Mouse (Mus musculus) small intestine, adult 2 months (tissue): Measurements from ENCODE around the gene Saal1.
"Not testable (repeated sequence)": the region's sequence is repeated elsewhere in the genome, so short reads cannot be mapped to it uniquely, and the experiment has no call there.

Experiments
- CTCF ChIP-seq: fragments of 200-500 bp; IDR thresholded peaks from 2 replicates; pipeline ENCODE4 v1.5.1; 2012; ENCODE audit warnings: low read depth, mild to moderate bottlenecking, control low read depth, inconsistent platforms, low read length, moderate library complexity, mixed read lengths; ENCODE audit not compliant: insufficient replicate concordance, insufficient read length; ENCODE audit errors: extremely low read depth
- POLR2A ChIP-seq: fragments of 200-500 bp; IDR thresholded peaks from 2 replicates; pipeline ENCODE4 v1.6.1; 2012; ENCODE audit warnings: low read depth, mild to moderate bottlenecking, control low read depth, inconsistent platforms, low read length, moderate library complexity

DNA sequence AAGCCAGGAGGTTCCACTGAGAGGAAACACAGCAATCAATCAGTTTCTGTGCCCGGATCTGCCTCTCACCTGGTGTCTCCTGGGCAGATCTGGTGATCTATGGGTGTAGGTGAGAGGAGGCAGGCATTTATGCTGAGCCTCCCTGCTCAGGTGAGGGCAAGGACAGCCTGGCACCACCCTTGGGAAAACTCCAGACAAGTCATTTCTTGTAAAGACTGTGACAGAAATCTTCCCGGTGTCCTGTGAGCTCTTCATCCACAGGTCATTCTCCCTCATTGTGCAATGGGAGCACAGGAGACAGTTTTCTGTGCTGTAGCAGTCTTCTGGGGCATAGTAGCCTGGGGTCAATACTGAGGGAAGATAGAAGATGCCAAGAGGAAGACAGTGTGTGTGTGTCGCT is 32.4 kb upstream of the Saal1 start, which contains the start of gene Saa1:
- not testable (repeated sequence) for TF ChIP-seq CTCF, POLR2A
